Mouse (Mus musculus) limb, embryonic 14.5 days (tissue): ENCODE data around the gene Lce1l. TPM values are rescaled to one million over a fixed set of nuclear protein-coding genes. Genes with fewer than 3 reads are reported as not detected.

Source experiments
- ATAC-seq: fragments of 200-750 bp; cut with Nextera tagmentation; 2 replicates; pipeline ENCODE4 v1.8.0; 2017; ENCODE audit warnings: low read depth, moderate number of reproducible peaks, moderate TSS enrichment; ENCODE audit not compliant: low FRiP score
- DNase-seq: peaks from one replicate; pipeline ENCODE4 v3.0.0-alpha.2; 2015; ENCODE audit warnings: low spot score
- H3K27ac ChIP-seq: fragments of 300-500 bp; sonication (generic); replicated peaks from 2 replicates; pipeline ENCODE4 v1.5.1; 2014; ENCODE audit warnings: low read depth, mild to moderate bottlenecking, low read length, moderate library complexity, mixed read lengths
- H3K27me3 ChIP-seq: fragments of 300-500 bp; sonication (generic); 2 replicates; pipeline ENCODE4 v1.6.1; 2014; ENCODE audit warnings: low read length, mixed read lengths; ENCODE audit not compliant: control insufficient read depth, insufficient read depth
- H3K36me3 ChIP-seq: fragments of 300-500 bp; sonication (generic); 2 replicates; pipeline ENCODE4 v1.6.1; 2014; ENCODE audit warnings: mild to moderate bottlenecking, low read length, moderate library complexity, mixed read lengths; ENCODE audit not compliant: control insufficient read depth, insufficient read depth
- H3K4me1 ChIP-seq: fragments of 300-500 bp; sonication (generic); 2 replicates; pipeline ENCODE4 v1.6.1; 2014; ENCODE audit warnings: antibody characterized with exemption, low read length, mixed read lengths; ENCODE audit not compliant: control insufficient read depth, insufficient read depth
- H3K4me2 ChIP-seq: fragments of 300-500 bp; sonication (generic); replicated peaks from 2 replicates; pipeline ENCODE4 v1.6.1; 2014; ENCODE audit warnings: low read depth, mild to moderate bottlenecking, low read length, moderate library complexity; ENCODE audit not compliant: severe bottlenecking
- H3K4me3 ChIP-seq: fragments of 300-500 bp; sonication (generic); replicated peaks from 2 replicates; pipeline ENCODE4 v1.5.1; 2014; ENCODE audit warnings: low read length
- H3K9ac ChIP-seq: fragments of 300-500 bp; sonication (generic); 2 replicates; pipeline ENCODE4 v1.6.1; 2014; ENCODE audit warnings: mild to moderate bottlenecking, low read depth, low read length, moderate library complexity; ENCODE audit not compliant: severe bottlenecking
- H3K9me3 ChIP-seq: fragments of 300-500 bp; sonication (generic); 2 replicates; pipeline ENCODE4 v1.6.1; 2016; ENCODE audit warnings: low read length; ENCODE audit not compliant: control insufficient read depth
- POLR2A ChIP-seq: fragments of 200-500 bp; IDR thresholded peaks from 2 replicates; pipeline ENCODE4 v1.8.0; 2012; ENCODE audit warnings: inconsistent platforms, mild to moderate bottlenecking, moderate library complexity, borderline replicate concordance; ENCODE audit not compliant: insufficient read depth, insufficient read length; ENCODE audit errors: extremely low read depth
- WGBS: fragments of 180-500 bp; shearing (Covaris S2); extraction: QIAGEN DNeasy Blood & Tissue Kit; methylation state at CpG from one replicate; pipeline ENCODE4 v1.1.7; 2014; 5-methylcytosine and 5-hydroxymethylcytosine counted together
- polyA plus RNA-seq, 2 experiments: library from polyadenylated mRNA; depleted of rRNA in 1 of 2; stranded (reverse) in 1 of 2; unstranded in 1 of 2; fragments of >200 nt; fragmentation: Nextera tagmentation in 1 of 2; extraction: Ambion mirVana in 1 of 2; gene quantifications; 2 replicates each; pipeline versions ENCODE4 v1.2.1 to v1.2.3; 2012 to 2014

Gene Lce1l
- polyA plus RNA-seq (2012; rRNA removed) (not detected in 2 replicates), polyA plus RNA-seq (2014; fragmentation: Nextera tagmentation; extraction: Ambion mirVana) (not detected in 2 replicates)

- 78% methylated on average over 3 of the region's 3 CpGs for WGBS
- TF ChIP-seq POLR2A = no peak
- Histone ChIP-seq H3K4me1 (no peaks in the 10 kb centered on the region), H3K9ac (no peak within 1 kb of the TSS), H3K4me3 (no peak within 1 kb of the TSS), H3K36me3 (no peaks in the 10 kb centered on the region), H3K27ac (no peak within 1 kb of the TSS), H3K9me3 (no peaks in the 10 kb centered on the region), H3K27me3 (no peaks in the 10 kb centered on the region), H3K4me2 (no peak within 1 kb of the TSS)
- ATAC-seq (no peak), DNase-seq (no peak)
These were observed at the start of gene Lce1l for GRCm38 (mm10) chr3:92851186-92851585. TSS of gene Lce1l (minus strand) at chr3:92851286.

GRCm38 (mm10) chr3:92894489-92894888, 43.4 kb upstream of the Lce1l start:
- Histone ChIP-seq H3K27me3 (no peaks in the 10 kb centered on the region), H3K4me1 (no peaks in the 10 kb centered on the region), H3K9me3 (no peaks in the 10 kb centered on the region), H3K36me3 (no peaks in the 10 kb centered on the region), H3K27ac (no peak overlapping the region), H3K9ac (no peak overlapping the region), H3K4me3 (no peak overlapping the region), H3K4me2 (no peak overlapping the region)
- TF ChIP-seq POLR2A = no peak
- WGBS = 64% methylated on average over 1 of the region's 1 CpGs
- no peak for DNase-seq
- no peak for ATAC-seq

GRCm38 (mm10) chr3:92894063-92894462, 43.0 kb upstream of the Lce1l start:
- H3K4me2 ChIP-seq = no peak overlapping the region
- H3K27ac ChIP-seq = no peak overlapping the region
- no peak overlapping the region for H3K9ac ChIP-seq
- ATAC-seq (no peak), DNase-seq (peak; percentile 53)
- no peak for TF ChIP-seq POLR2A
- H3K4me1 ChIP-seq = no peaks in the 10 kb centered on the region
- H3K27me3 ChIP-seq = no peaks in the 10 kb centered on the region
- 48% methylated on average over 3 of the region's 3 CpGs for WGBS
- no peaks in the 10 kb centered on the region for H3K36me3 ChIP-seq
- no peaks in the 10 kb centered on the region for H3K9me3 ChIP-seq
- H3K4me3 ChIP-seq = no peak overlapping the region

GRCm38 (mm10) chr3:92874180-92874579, 23.1 kb upstream of the Lce1l start:
- Histone ChIP-seq H3K9me3 (no peaks in the 10 kb centered on the region), H3K9ac (no peak overlapping the region), H3K36me3 (no peaks in the 10 kb centered on the region), H3K4me2 (no peak overlapping the region), H3K27ac (no peak overlapping the region), H3K4me3 (no peak overlapping the region), H3K27me3 (no peaks in the 10 kb centered on the region), H3K4me1 (no peaks in the 10 kb centered on the region)
- 88% methylated on average over 3 of the region's 3 CpGs for WGBS
- DNase-seq = no peak
- ATAC-seq = no peak
- no peak for TF ChIP-seq POLR2A

- H3K4me3 ChIP-seq = no peak within 1 kb of the TSS
- H3K9me3 ChIP-seq = no peaks in the 10 kb centered on the region
- H3K36me3 ChIP-seq = no peaks in the 10 kb centered on the region
- H3K9ac ChIP-seq = no peak within 1 kb of the TSS
- no peak for TF ChIP-seq POLR2A
- WGBS = 55% methylated on average over 4 of the region's 4 CpGs
- no peak within 1 kb of the TSS for H3K4me2 ChIP-seq
- no peaks in the 10 kb centered on the region for H3K27me3 ChIP-seq
- no peaks in the 10 kb centered on the region for H3K4me1 ChIP-seq
- ATAC-seq (no peak), DNase-seq (no peak)
- H3K27ac ChIP-seq = no peak within 1 kb of the TSS
These were observed 19.0 kb upstream of the Lce1l start, which contains the start of gene 2310050C09Rik for GRCm38 (mm10) chr3:92870116-92870515. TSS of gene 2310050C09Rik (minus strand) at chr3:92870216.

- DNase-seq (peak; percentile 2), ATAC-seq (no peak)
- H3K27me3 ChIP-seq = no peaks in the 10 kb centered on the region
- no peak within 1 kb of the TSS for H3K4me2 ChIP-seq
- H3K9ac ChIP-seq = no peak within 1 kb of the TSS
- no peaks in the 10 kb centered on the region for H3K36me3 ChIP-seq
- no peak within 1 kb of the TSS for H3K27ac ChIP-seq
- H3K4me3 ChIP-seq = no peak within 1 kb of the TSS
- no peaks in the 10 kb centered on the region for H3K4me1 ChIP-seq
- 44% methylated on average over 1 of the region's 1 CpGs for WGBS
- H3K9me3 ChIP-seq = no peaks in the 10 kb centered on the region
- no peak for TF ChIP-seq POLR2A
These were observed 24.0 kb downstream of the Lce1l start, which contains the start of gene Kprp for GRCm38 (mm10) chr3:92827108-92827507. TSS of gene Kprp (minus strand) at chr3:92827247.
